Mouse (Mus musculus): Measurements from ENCODE around the gene Tmem106a.
"Not testable (repeated sequence)": the region's sequence is repeated elsewhere in the genome, so short reads cannot be mapped to it uniquely, and the experiment has no call there.

The Tmem106a gene

GRCm38 (mm10) chr11:101582054-101583035, at the start of gene Tmem106a:
Gene Tmem106a, plus strand, starts transcription at chr11:101582242.
- peak; percentile 62 for DNase-seq (ENCODE audit: low spot score)

GRCm38 (mm10) chr11:101543533-101543932, 38.5 kb upstream of the Tmem106a start:
- no peak for DNase-seq (ENCODE audit: low spot score)

GRCm38 (mm10) chr11:101544132-101544531, 37.9 kb upstream of the Tmem106a start:
- DNase-seq (ENCODE audit: low spot score): no peak

GRCm38 (mm10) chr11:101548526-101548925, 33.5 kb upstream of the Tmem106a start:
- no peak for DNase-seq (ENCODE audit: low spot score)

- peak; percentile 95 for DNase-seq (ENCODE audit: low spot score)
Measured at GRCm38 (mm10) chr11:101551751-101552475, 30.1 kb upstream of the Tmem106a start, which contains the start of the genes Brca1 and Nbr1. Gene Brca1, minus strand, starts transcription at chr11:101551955. Gene Nbr1, plus strand, starts transcription at chr11:101552149.

GRCm38 (mm10) chr11:101552476-101553300, 29.4 kb upstream of the Tmem106a start:
- DNase-seq (ENCODE audit: low spot score): peak; percentile 95

GRCm38 (mm10) chr11:101553354-101553930, 28.6 kb upstream of the Tmem106a start:
- no peak for DNase-seq (ENCODE audit: low spot score)

- no peak for DNase-seq (ENCODE audit: low spot score)
Measured at GRCm38 (mm10) chr11:101556541-101556940, 25.5 kb upstream of the Tmem106a start.

- no peak for DNase-seq (ENCODE audit: low spot score)
Measured at GRCm38 (mm10) chr11:101556954-101557353, 25.1 kb upstream of the Tmem106a start.

- peak; percentile 41 for DNase-seq (ENCODE audit: low spot score)
Measured at GRCm38 (mm10) chr11:101562391-101562790, 19.7 kb upstream of the Tmem106a start.

- no peak for DNase-seq (ENCODE audit: low spot score)
Measured at GRCm38 (mm10) chr11:101568421-101568820, 13.6 kb upstream of the Tmem106a start.

GRCm38 (mm10) chr11:101576116-101576515, 5.9 kb upstream of the Tmem106a start:
- no peak for DNase-seq (ENCODE audit: low spot score)

GRCm38 (mm10) chr11:101581081-101581764, 819 bp upstream of the Tmem106a start:
- no peak for DNase-seq (ENCODE audit: low spot score)

- no peak for DNase-seq (ENCODE audit: low spot score)
Measured at GRCm38 (mm10) chr11:101583205-101583604, 1.2 kb downstream of the Tmem106a start.

GRCm38 (mm10) chr11:101585031-101585430, 3.0 kb downstream of the Tmem106a start:
- not testable (repeated sequence) for DNase-seq (ENCODE audit: low spot score)

GRCm38 (mm10) chr11:101585805-101586204, 3.8 kb downstream of the Tmem106a start:
- DNase-seq (ENCODE audit: low spot score): no peak

GRCm38 (mm10) chr11:101587676-101588075, 5.6 kb downstream of the Tmem106a start:
- no peak for DNase-seq (ENCODE audit: low spot score)

- DNase-seq (ENCODE audit: low spot score): no peak
Measured at GRCm38 (mm10) chr11:101588868-101589267, 6.8 kb downstream of the Tmem106a start.

GRCm38 (mm10) chr11:101589444-101589843, 7.4 kb downstream of the Tmem106a start:
- peak; percentile 55 for DNase-seq (ENCODE audit: low spot score)

- DNase-seq (ENCODE audit: low spot score): no peak
Measured at GRCm38 (mm10) chr11:101589989-101590624, 8.1 kb downstream of the Tmem106a start.

Data from spleen, adult 12 weeks (tissue).